Mouse (Mus musculus): ENCODE data around the gene Vmn2r13. TPM values are rescaled to one million over a fixed set of nuclear protein-coding genes. Genes with fewer than 3 reads are reported as not detected.
"Not testable (repeated sequence)": the region's sequence is repeated elsewhere in the genome, so short reads cannot be mapped to it uniquely, and the experiment has no call there.

Vmn2r13 gene
- not detected in 2 replicates for total RNA-seq (2012; rRNA removed)

GRCm38 (mm10) chr5:109192099-109192498 lies at the start of gene Vmn2r13:
Gene Vmn2r13, minus strand, starts transcription at chr5:109192199.
- H3K9ac ChIP-seq (ENCODE audit: insufficient read depth, low read depth, low read length, poor library complexity, severe bottlenecking); in situ Hi-C loops (cut with MboI; ENCODE audit: low sequenced_read_pairs in 2 of 2, unreplicated experiment in 2 of 2); H3K4me1 ChIP-seq (ENCODE audit: control insufficient read depth in 2 of 2, insufficient read depth in 2 of 2, low read length in 2 of 2, poor library complexity in 1 of 2); H3K27ac ChIP-seq (ENCODE audit: insufficient read depth, low read depth, low read length, poor library complexity, severe bottlenecking); DNase-seq (ENCODE audit: low read depth, low spot score); H3K4me3 ChIP-seq (ENCODE audit: insufficient read depth in 1 of 2, low read depth in 1 of 2, low read length in 2 of 2, poor library complexity in 1 of 2, severe bottlenecking in 1 of 2); H3K9me3 ChIP-seq (ENCODE audit: control insufficient read depth, insufficient read depth, low read depth, low read length); H3K36me3 ChIP-seq (ENCODE audit: control insufficient read depth, insufficient read depth, low read length, poor library complexity, severe bottlenecking): not testable (repeated sequence)

- Histone ChIP-seq H3K4me3 (ENCODE audit: insufficient read depth in 1 of 2, low read depth in 1 of 2, low read length in 2 of 2, poor library complexity in 1 of 2, severe bottlenecking in 1 of 2) (no peak within 1 kb of the TSS), H3K9ac (ENCODE audit: insufficient read depth, low read depth, low read length, poor library complexity, severe bottlenecking) (no peak within 1 kb of the TSS), H3K4me1 (ENCODE audit: control insufficient read depth in 2 of 2, insufficient read depth in 2 of 2, low read length in 2 of 2, poor library complexity in 1 of 2) (no peaks in the 10 kb centered on the region), H3K9me3 (ENCODE audit: control insufficient read depth, insufficient read depth, low read depth, low read length) (no peaks in the 10 kb centered on the region), H3K27ac (ENCODE audit: insufficient read depth, low read depth, low read length, poor library complexity, severe bottlenecking) (no peak within 1 kb of the TSS), H3K36me3 (ENCODE audit: control insufficient read depth, insufficient read depth, low read length, poor library complexity, severe bottlenecking) (no peaks in the 10 kb centered on the region)
- in situ Hi-C loops (cut with MboI; ENCODE audit: low sequenced_read_pairs in 2 of 2, unreplicated experiment in 2 of 2) = no loop called here
- DNase-seq (ENCODE audit: low read depth, low spot score) = no peak
- TF ChIP-seq ZNF384 (IDR thresholded peaks at IDR 0.05; ENCODE audit: low read depth, low read length) (no peak), CHD2 (IDR thresholded peaks at IDR 0.05; ENCODE audit: low read depth, low read length) (no peak), HCFC1 (IDR thresholded peaks at IDR 0.05; ENCODE audit: borderline replicate concordance, insufficient read depth, low read length) (no peak), ZC3H11A (IDR thresholded peaks at IDR 0.05; ENCODE audit: borderline replicate concordance, low read depth, low read length) (no peak), MAFK (IDR thresholded peaks at IDR 0.05; ENCODE audit: insufficient read depth, low read depth, low read length) (no peak)
These were observed 32.6 kb upstream of the Vmn2r13 start, which contains the start of gene Vmn2r14 for GRCm38 (mm10) chr5:109224608-109225007. Gene Vmn2r14, minus strand, starts transcription at chr5:109224708.

- H3K36me3 ChIP-seq (ENCODE audit: control insufficient read depth, insufficient read depth, low read length, poor library complexity, severe bottlenecking); H3K4me3 ChIP-seq (ENCODE audit: insufficient read depth in 1 of 2, low read depth in 1 of 2, low read length in 2 of 2, poor library complexity in 1 of 2, severe bottlenecking in 1 of 2); DNase-seq (ENCODE audit: low read depth, low spot score); H3K9me3 ChIP-seq (ENCODE audit: control insufficient read depth, insufficient read depth, low read depth, low read length); H3K9ac ChIP-seq (ENCODE audit: insufficient read depth, low read depth, low read length, poor library complexity, severe bottlenecking); H3K27ac ChIP-seq (ENCODE audit: insufficient read depth, low read depth, low read length, poor library complexity, severe bottlenecking); H3K4me1 ChIP-seq (ENCODE audit: control insufficient read depth in 2 of 2, insufficient read depth in 2 of 2, low read length in 2 of 2, poor library complexity in 1 of 2); in situ Hi-C loops (cut with MboI; ENCODE audit: low sequenced_read_pairs in 2 of 2, unreplicated experiment in 2 of 2): not testable (repeated sequence)
These were observed 25.1 kb downstream of the Vmn2r13 start for GRCm38 (mm10) chr5:109166851-109167250.

- no peaks in the 10 kb centered on the region for H3K4me1 ChIP-seq (ENCODE audit: control insufficient read depth in 2 of 2, insufficient read depth in 2 of 2, low read length in 2 of 2, poor library complexity in 1 of 2)
- TF ChIP-seq ZNF384 (IDR thresholded peaks at IDR 0.05; ENCODE audit: low read depth, low read length) (no peak), ZC3H11A (IDR thresholded peaks at IDR 0.05; ENCODE audit: borderline replicate concordance, low read depth, low read length) (no peak), CHD2 (IDR thresholded peaks at IDR 0.05; ENCODE audit: low read depth, low read length) (no peak), HCFC1 (IDR thresholded peaks at IDR 0.05; ENCODE audit: borderline replicate concordance, insufficient read depth, low read length) (no peak), MAFK (IDR thresholded peaks at IDR 0.05; ENCODE audit: insufficient read depth, low read depth, low read length) (no peak)
- DNase-seq (ENCODE audit: low read depth, low spot score) = no peak
- no peak overlapping the region for H3K9ac ChIP-seq (ENCODE audit: insufficient read depth, low read depth, low read length, poor library complexity, severe bottlenecking)
- H3K36me3 ChIP-seq (ENCODE audit: control insufficient read depth, insufficient read depth, low read length, poor library complexity, severe bottlenecking) = no peaks in the 10 kb centered on the region
- no peak overlapping the region for H3K27ac ChIP-seq (ENCODE audit: insufficient read depth, low read depth, low read length, poor library complexity, severe bottlenecking)
- no peaks in the 10 kb centered on the region for H3K9me3 ChIP-seq (ENCODE audit: control insufficient read depth, insufficient read depth, low read depth, low read length)
- in situ Hi-C loops (cut with MboI; ENCODE audit: low sequenced_read_pairs in 2 of 2, unreplicated experiment in 2 of 2) = no loop called here
- no peak overlapping the region for H3K4me3 ChIP-seq (ENCODE audit: insufficient read depth in 1 of 2, low read depth in 1 of 2, low read length in 2 of 2, poor library complexity in 1 of 2, severe bottlenecking in 1 of 2)
These were observed 31.9 kb downstream of the Vmn2r13 start for GRCm38 (mm10) chr5:109160121-109160520.

- H3K27ac ChIP-seq (ENCODE audit: insufficient read depth, low read depth, low read length, poor library complexity, severe bottlenecking); H3K9ac ChIP-seq (ENCODE audit: insufficient read depth, low read depth, low read length, poor library complexity, severe bottlenecking); H3K4me1 ChIP-seq (ENCODE audit: control insufficient read depth in 2 of 2, insufficient read depth in 2 of 2, low read length in 2 of 2, poor library complexity in 1 of 2); in situ Hi-C loops (cut with MboI; ENCODE audit: low sequenced_read_pairs in 2 of 2, unreplicated experiment in 2 of 2); H3K36me3 ChIP-seq (ENCODE audit: control insufficient read depth, insufficient read depth, low read length, poor library complexity, severe bottlenecking); DNase-seq (ENCODE audit: low read depth, low spot score); H3K4me3 ChIP-seq (ENCODE audit: insufficient read depth in 1 of 2, low read depth in 1 of 2, low read length in 2 of 2, poor library complexity in 1 of 2, severe bottlenecking in 1 of 2); H3K9me3 ChIP-seq (ENCODE audit: control insufficient read depth, insufficient read depth, low read depth, low read length): not testable (repeated sequence)
These were observed 32.4 kb downstream of the Vmn2r13 start for GRCm38 (mm10) chr5:109159576-109159975.

GRCm38 (mm10) chr5:109158488-109159485 lies 33.2 kb downstream of the Vmn2r13 start:
- H3K9ac ChIP-seq (ENCODE audit: insufficient read depth, low read depth, low read length, poor library complexity, severe bottlenecking); H3K4me3 ChIP-seq (ENCODE audit: insufficient read depth in 1 of 2, low read depth in 1 of 2, low read length in 2 of 2, poor library complexity in 1 of 2, severe bottlenecking in 1 of 2); H3K27ac ChIP-seq (ENCODE audit: insufficient read depth, low read depth, low read length, poor library complexity, severe bottlenecking); H3K4me1 ChIP-seq (ENCODE audit: control insufficient read depth in 2 of 2, insufficient read depth in 2 of 2, low read length in 2 of 2, poor library complexity in 1 of 2); H3K9me3 ChIP-seq (ENCODE audit: control insufficient read depth, insufficient read depth, low read depth, low read length); DNase-seq (ENCODE audit: low read depth, low spot score); H3K36me3 ChIP-seq (ENCODE audit: control insufficient read depth, insufficient read depth, low read length, poor library complexity, severe bottlenecking); in situ Hi-C loops (cut with MboI; ENCODE audit: low sequenced_read_pairs in 2 of 2, unreplicated experiment in 2 of 2): not testable (repeated sequence)
